Mouse (Mus musculus) cerebellum, adult 9-11 months (tissue): ENCODE results near the gene Msn.

Experiments used
- DNase-seq: peaks from one replicate; pipeline ENCODE4 v3.0.0; 2022

The Msn gene

DNA sequence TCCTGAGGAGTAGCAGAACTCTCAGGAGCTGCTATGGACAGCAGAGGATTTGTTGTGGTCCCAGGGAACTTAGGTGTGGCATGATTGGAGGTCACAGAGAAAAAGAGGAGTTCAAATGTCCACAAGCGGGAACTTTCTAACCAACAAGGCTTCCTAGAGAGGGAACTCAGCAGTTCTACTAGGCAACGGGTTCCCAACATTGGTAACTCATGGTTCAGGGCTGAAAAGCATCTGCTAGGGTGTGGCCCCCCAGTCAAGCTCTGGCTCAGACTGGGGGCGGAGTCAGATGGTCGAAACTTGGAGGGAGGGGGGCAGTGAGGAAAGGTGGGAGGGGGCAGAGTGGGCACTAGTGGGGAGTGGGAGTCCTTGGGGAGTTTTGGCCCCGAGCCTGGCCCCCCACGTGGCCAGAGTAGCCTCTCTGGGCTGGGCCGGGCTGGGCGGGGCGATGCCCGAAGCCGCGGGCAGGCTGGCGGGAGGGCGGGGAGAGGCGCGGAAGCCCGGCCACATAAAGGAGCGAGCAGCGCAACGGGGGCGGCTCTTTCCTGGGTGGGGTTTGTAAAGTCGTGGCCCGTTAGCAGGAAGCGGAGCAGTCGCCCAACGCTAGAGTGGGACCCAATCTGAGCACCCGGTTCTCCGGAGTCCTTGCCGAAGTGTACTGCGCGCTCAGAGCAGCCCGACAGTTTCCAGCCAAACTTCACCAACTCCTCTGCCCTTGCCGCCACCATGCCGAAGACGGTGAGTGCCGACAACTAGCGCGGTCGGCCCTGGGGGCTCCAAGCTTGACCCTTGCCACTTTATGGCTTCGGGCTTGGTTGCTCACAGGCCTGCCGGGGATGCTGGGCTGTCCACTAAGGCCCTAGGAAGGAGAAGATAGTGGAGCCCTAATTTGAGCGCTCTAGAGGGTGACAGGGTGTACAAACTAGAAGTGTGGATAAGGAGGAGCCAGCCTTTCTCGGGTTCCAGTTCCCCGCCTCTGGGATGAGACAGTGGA lies at the start of gene Msn:
Msn (plus strand) TSS at position 534 of the 991 bp plus-strand sequence.
- peak; percentile 7 for DNase-seq

DNA sequence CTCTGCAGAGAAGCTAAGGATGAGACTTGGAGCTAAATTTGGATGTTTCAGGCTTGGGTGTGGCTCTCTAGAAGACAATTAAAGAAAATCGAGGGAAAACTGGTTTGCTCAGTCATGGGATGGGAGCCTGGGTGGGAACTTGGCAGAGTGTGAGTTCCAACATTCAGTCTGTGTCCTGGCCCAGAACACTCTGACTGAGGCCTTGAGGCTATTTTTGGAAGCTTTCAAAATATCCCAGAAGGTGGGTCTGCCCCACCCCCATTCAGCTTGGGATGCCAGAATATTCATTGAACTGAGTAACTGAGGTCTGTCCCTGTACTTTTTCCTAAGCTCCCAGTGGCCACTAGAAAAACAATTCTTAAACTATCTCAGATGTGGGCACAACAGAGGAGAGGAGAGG lies 43.0 kb upstream of the Msn start:
- no peak for DNase-seq

DNA sequence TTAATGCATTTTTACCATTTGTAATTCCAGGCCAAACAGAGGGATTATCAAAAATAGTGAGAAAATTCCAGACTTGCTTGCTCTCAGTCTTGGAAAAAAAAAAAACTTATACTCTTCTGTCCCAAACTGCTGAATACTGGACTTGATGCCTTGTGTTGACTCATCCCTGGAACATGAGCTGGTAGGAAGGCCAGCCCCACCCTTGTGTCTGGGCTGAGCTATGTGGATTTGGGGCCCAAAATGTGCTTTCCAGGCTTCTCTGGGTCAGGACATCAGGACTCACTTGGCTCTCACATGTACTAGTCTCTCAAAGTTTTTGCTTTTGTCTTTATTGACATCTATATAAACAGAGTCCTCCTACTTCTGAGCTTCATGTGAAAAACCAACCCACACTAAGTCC lies 18.1 kb upstream of the Msn start:
- DNase-seq, result no peak

DNA sequence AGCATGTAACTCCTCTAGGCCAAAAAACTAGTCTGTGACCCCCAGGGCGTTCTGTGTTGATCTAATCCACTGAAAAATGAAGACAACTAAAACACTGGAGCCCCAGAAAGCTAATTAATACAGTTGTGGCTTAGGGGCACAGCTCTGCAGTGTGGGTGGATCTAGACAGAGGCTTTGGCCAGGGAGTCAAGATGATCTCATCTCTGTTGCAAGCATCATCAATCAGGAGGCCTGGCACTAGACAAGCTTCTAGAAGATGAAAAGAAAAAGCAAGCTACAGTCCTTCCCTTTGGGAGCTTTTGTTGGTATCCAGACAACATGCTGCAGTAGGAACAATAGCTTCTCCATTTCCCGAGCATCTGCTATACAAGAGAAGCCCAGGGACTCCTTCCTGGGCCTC lies 9.6 kb upstream of the Msn start:
- DNase-seq, result no peak

DNA sequence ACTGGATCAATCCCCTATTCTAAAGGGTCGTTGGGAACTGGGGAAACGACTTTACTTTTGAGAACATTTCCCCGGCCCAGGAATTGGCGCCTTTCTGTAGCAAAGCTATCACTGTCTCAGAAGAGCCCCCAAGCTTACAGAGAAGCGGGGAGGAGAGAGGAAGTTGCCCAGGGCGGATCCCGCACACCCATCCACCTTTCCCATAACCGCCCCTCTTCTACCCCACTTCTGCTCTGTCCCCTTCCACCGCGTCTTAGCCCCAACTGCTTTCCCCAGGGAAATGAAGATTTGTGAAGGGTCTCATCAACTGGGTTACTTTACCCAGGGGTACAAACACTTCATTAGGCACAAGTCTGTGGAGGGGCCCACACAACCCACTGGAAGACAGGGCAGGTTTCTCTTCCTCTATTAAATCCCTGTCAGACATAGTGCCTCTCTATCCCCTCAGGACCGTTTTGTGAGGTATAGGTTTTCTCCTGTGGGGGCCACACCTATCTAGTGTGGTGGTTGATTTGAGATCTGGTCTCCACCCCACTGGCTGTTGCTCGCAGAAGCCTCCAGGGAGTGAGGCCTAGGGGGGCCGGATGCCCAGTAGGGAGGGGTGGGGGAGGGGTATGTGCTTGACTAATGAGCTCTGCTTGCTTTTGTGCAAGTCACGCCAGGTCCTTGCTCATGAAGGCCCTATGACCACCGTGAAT lies 820 bp downstream of the Msn start:
- no peak for DNase-seq

DNA sequence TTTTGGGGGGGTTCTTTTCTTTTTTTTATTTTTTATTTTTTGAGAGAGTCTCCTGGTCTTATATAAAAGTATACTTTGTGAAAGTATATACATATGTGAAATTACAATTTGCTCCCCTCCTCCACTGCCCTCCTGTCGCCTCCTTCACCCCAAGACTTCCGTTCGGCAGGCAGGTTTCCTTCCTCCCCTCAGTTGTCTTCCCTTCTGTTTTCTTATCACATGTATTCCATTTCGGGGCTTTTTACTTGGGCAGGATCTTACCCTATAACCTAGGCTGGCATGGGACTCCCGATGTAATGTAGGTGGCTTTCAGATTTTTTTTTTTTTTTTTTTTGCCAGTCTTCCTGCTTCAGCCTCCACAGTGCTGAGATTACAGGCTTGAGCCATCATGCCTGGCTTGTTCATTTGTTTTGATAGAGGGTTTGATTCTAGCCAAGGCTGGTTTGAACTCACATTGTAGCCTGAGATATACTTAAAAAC lies 1.7 kb downstream of the Msn start:
- no peak for DNase-seq

DNA sequence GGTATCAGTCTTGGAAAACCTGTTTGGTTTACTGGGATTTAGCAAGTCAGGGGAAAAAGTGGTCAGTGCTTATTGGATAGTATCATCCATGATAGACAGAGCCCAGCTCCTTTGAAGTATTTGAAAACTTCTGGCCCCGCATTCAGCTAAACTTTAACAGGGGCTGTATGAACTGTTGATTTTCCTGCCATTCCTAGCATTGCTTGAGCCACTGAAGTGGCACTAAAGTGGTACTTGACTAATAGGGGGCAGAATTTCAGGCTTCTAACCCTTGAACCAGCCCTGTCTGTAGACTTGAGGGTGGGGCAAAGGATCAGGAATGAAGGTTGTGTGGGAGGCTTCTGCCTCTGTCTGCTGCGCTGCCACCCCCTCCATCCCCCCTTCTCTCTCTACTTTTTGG lies 3.2 kb downstream of the Msn start:
- no peak for DNase-seq

DNA sequence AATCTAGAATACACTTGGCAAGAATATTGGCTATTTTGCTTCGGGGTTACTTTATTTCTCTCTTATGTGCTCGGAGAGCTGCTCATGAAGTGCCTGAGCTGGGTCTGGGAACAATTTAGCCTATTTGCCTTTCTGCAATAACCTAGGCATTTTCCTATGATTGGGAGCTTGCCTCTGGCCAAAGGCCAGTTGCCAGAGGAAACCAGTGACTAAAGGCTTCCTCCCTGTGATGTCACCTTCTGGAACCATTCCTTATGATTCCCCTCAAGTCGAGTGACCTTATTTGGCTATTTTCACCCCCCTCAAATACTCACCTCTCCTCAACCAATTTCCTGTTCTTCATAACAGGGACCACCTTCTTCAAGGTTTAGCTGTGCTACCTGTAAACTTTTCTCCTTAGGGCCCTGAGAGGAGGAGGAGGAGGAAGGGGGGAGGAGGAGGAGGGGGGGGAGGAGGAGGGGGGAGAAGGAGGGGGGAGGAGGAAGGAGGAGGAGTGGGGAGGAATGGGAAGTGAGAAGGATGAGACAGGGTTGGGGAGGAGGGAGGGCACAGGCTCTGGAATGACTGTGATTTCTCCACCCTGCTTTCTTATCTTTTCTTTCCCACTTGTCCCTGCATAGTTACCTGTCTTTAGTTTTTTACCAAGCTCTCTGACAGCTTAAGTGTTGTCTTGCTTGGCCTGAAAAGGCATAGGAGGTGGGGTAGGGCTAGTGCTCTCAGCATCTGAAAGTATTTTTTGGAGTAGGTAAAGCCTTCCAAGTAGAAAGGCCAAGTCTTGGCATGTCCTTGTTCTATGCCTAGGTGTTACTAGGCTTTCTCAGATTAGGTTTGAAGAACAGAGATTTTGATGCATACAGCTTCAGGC lies 11.8 kb downstream of the Msn start:
- peak; percentile 4 for DNase-seq

DNA sequence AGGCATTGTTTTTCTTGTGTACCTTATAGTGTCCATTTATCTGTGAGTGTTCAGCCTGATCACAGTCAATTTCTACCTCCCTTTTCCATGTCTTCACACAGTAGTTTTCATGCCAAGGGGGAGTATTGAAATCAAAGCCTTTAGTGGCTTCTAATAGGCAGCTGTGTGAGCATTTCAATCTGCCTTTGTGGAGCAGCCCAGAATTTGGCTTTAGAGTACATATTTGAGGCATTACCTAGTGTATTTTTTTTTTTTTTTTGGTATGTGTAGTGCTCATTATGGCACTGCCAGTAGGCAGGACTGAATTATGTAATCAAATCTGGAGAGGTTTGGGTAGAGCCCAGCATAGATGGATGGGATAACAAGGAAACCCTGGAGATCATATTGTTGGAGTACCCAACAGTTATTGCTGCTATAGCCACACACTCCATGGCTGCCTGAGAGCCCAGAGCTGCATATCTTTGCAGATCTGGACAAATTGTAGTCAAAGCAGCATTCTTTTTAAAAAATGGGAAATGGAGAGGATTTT lies 17.3 kb downstream of the Msn start:
- DNase-seq, result no peak

DNA sequence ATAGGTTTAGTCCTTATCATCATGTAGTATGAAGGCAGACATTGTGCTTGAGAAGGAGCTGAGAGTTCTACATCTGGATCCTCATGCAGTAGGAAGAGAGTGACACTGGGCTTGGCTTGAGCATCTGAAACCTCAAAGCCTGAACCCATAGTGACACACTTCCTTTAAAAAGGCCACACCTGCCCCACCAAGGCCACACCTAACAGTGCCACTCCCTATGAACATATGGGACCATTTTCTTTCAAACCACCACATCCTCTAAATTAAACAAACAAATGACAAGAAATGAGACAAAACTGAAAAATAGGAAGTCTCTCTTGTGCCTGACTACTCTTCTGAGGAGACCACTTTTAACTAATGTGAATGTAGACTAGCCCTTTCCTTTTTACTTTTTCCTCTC lies 19.7 kb downstream of the Msn start:
- no peak for DNase-seq

DNA sequence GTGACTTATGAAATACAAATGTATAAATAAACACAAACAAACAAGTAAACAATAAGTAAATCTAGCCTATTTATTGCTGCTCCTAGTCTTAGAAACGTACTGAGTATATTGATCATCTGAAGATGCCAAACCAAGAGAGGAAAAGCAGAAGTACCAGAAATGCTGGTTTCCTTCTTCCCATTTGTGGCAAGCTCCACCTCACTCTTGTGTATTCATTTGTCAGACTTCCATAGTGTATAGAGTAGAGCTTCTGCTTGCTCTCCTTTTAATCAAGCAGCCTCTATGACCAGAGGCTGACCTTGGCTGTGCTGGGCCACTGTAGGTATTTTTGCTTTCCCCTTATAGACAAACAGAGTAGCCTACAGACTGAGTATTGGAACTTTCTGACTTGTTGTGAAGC lies 21.5 kb downstream of the Msn start:
- no peak for DNase-seq

DNA sequence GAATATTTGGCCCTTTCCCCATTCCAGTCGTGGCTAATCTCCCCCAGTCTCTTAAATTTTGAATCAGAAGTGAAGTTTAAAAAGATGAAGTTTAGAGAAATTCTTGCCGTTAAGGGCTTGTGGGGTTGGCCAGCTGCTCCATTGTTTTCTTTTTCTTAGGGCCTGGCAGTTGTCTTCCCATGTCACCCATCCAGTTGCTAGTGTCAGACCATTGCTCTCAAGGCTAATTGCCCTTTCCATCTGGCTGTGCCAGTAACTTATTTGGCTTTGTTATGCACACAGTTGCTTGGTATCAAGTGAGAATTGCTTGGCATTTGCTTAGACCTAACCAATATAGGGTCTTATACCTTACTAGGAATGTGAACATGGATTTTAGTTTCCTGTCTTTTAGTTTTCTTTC lies 24.2 kb downstream of the Msn start:
- DNase-seq, result no peak

DNA sequence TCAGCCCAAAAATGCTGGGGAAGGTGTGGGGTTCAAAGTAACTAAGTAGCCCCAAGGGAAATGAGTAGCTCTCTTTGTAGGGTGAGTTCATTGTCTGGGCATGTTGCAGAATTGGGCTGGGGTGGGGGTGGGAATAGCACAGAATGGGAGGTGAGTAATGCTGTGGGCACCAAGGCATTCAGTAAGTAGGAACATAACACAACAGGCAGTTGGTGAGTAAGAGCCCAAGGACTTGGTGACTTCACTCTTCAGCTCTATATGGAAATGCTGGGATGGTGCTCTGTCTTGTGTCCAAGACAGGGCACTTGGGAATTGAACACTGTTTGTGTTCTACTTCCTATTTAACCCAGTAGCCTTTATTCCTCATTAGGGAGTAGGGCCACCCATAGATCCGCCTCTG lies 26.1 kb downstream of the Msn start:
- no peak for DNase-seq

DNA sequence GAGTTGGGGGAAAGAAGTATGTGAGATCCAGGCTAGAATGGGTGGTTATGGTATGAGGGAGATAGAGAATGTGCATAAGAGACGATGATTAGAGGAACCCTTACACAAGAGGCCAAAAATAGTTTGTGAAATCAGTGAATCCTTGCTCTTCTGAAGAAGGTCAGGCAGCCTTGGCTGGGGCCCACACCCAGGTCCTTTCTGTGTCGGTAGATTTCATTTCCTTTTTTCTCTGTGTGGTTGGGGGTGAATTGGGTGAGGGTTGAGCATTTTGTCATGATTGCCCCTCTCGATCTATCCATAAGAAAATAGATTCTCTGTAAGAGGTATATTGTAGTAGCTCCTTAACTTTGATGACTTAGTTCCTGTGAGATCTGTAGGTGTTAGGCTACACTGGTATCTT lies 31.0 kb downstream of the Msn start:
- no peak for DNase-seq

DNA sequence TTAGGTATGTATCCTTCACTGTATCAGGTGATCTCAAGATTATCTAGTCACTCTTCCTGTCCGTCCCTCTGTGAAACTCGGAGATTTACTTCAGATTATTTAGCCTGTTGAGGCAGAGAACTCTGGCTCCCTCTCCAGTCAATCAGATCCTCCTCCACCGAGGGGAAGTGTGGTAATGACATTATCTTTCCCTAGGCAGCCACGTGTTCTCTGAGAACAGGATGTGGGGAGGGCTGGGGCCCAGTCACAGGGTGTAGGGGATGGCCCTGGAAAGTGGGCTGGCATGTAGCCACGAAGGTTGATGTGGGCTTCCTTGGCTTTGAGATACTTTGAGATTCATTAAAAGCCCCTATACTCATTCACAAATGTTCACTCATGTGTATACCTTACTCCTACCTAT lies 34.3 kb downstream of the Msn start:
- no peak for DNase-seq

DNA sequence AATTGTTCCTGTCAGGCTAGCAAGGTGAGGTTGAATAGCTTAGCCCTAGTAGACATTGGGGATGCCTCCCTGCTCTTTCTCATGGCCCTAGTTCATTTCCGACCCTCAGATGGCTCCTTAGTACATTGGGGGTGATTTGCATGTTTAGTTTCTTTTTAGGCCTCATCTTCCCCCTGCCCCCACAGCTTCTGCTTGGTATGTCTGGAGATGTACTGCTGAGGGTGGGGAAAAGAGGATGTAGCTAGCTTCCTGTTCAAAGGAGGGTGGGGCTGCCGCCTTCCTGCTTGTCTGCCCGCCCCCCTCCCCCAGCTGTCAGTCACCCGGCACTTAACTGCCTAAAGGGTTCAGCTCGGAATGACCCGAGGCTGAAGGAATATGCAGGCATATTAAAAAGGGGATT lies 34.8 kb downstream of the Msn start:
- no peak for DNase-seq

DNA sequence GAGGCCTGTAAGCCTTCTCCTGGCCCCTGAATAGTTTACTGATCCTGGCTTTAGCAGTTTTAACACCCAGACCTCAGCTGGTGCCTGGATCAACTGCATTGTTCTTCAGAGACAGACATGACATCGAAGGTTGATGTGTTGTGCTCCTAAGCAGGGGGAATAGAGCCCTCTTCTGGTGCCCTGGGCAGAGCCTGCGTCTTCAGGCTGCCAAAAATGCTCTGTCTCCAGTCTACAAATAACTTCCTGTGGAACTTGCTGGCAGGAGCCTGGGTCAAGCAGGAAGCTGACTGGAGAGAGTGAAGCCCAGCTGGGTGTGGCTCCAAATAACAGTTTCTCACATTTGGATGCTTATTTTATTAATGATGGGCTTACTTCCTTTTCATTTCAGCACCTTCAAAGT lies 37.4 kb downstream of the Msn start:
- DNase-seq, result peak; percentile 9

DNA sequence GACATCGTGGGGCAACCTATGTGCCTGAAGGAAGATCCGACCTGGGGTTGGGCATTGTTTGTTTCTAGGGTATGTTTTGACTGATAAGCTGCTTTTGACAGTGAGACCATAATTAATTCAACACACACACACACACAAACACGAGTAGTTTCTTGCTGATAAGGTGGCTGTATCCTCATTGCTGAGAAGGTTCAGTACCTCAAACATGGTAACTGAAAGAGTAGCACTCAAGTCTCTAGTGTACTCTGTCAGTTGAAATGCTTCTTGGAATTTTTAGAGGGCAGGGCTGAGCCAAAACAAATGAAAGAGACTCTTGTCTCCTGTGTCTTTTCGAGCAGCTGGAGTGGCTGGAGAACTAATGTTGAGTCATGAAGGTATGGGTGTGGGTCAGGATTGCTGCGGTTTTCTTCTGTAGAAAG lies 38.4 kb downstream of the Msn start:
- DNase-seq, result no peak

DNA sequence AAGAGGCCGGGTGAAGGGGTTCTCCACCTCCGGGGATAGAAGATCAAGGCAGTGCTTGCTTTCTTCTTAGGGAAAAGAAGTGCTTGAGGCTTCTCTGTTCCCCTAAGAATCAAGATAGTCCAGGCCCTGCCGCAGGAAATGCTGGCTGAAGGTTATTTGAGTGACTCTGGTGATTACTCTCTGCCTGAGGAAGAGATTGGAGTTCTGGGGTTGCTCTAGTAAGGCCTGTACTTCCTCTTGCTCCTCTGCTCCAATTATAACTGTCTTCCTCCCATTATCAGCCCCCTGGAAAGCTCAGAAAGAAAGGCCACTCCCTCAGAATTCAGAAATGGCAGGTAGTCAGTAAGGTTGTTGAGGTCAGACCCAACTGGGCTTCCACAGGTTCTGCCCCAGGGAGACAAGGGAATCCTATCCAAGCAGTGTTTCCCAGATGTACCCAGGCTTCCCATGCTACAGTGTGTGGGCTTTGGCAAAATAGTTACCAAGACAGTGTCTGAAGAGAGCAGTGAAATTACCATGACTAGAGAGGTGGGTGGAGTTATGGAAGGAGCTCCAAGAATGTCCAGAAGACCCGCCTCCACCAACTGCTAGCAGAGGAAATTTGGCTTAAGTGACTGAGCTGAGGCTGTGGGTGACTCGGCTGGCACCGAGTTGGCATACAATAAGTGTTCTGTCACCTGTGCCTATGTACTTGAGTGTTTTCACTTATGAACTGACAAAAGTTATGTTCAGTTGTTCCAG lies 39.2 kb downstream of the Msn start:
- no peak for DNase-seq

DNA sequence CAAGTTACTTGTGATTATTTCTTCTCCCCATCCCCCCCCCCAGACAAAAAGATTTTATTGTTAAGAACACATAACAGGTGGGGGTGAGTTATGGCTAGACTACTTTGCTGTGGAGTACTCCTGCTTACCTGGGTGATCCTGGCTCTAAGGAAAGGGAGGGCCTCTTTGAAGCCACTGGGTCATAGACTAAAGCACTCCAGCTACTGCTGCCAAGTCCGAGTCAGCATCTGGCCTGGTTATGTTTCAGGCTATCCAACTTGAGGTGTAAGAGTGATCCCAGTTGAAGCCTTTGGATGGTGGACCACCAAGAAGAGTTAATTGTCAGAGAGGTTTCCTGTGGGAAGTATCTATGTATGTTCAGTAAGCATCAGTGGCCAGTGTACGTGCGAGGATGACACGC lies 39.7 kb downstream of the Msn start:
- no peak for DNase-seq

DNA sequence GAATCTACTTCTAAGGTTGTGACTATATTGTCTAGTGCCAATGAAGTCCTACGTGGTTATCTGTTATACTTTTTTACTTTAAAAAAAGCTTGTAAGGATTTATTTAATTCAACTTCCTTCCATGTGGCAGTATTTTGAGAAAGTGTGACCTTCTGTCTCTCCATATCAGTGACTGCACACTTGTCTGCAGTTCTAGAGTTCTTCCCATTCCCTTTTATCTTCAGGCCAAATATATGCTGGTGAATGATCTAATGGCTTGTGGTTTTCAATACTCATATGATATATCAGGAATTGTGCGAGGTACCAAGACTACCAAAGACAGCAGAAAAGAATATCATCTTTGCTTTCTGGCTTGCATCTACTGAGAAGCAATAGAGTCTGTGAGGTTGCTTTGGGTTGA lies 43.4 kb downstream of the Msn start:
- no peak for DNase-seq

DNA sequence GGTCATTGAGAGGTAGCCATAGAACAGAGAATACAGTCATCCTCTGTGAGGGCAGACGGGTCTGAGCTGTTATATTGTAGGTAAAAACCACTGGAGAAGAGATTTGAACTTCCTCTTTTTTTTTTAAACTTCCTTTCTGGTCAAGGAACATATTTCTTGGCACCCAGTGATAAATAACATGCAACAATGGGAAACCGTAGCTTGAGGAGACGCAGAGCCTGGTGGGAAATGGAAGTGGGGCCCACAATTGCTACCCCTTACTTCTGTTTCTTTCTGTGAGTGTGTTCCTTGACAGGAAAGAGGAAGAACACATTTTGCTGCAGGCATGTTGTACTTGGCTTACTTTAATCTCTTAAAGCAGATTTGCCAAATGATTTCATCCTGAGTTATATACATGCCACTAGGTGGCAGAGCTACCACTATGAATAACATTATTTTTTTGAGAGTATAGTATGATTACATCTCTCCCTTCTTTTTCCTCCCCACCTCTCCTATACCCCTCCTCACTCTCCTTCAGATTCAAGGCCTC lies 49.2 kb downstream of the Msn start:
- no peak for DNase-seq
